Mouse (Mus musculus) G1E (cell line): ENCODE measurements around the gene Xylt1.

Source experiments
- CTCF ChIP-seq: IDR thresholded peaks from 2 replicates; pipeline ENCODE4 v1.5.1; 2012; ENCODE audit warnings: low read depth, low read length, inconsistent platforms, mixed read lengths
- GATA1 ChIP-seq: IDR thresholded peaks from 2 replicates; pipeline ENCODE4 v1.6.1; 2012; ENCODE audit warnings: borderline replicate concordance, low read length, inconsistent platforms, mixed read lengths
- TAL1 ChIP-seq: conservative IDR thresholded peaks from 2 replicates; pipeline ENCODE4 v1.6.1; 2012; ENCODE audit warnings: low read depth, low read length, inconsistent platforms, mixed read lengths

GRCm38 (mm10) chr7:117524430-117525214 lies 143.8 kb downstream of the Xylt1 start:
- no peak for TF ChIP-seq CTCF
- TF ChIP-seq GATA1, result no peak
- no peak for TF ChIP-seq TAL1
